Mouse (Mus musculus): ENCODE results near the gene Pank2. TPM values are rescaled to one million over a fixed set of nuclear protein-coding genes. Genes with fewer than 3 reads are reported as not detected.
A peak's percentile ranks its signal among the peaks of the same experiment; 100 is the strongest.
"Not testable (repeated sequence)": the region's sequence is repeated elsewhere in the genome, so short reads cannot be mapped to it uniquely, and the experiment has no call there.

The Pank2 gene
- total RNA-seq (2015; ENCODE audit: low replicate concordance) (40.0 and 69.2 TPM in 2 replicates), total RNA-seq (2017; ENCODE audit: low replicate concordance) (37.8 and 65.5 TPM in 2 replicates)

- ATAC-seq (replicated peaks; ENCODE audit: low FRiP score, poor library complexity, severe bottlenecking) = peak; percentile 94
Measured at GRCm38 (mm10) chr2:131262213-131262672, at the start of gene Pank2. Pank2 (plus strand) TSS chr2:131262495.

- peak; percentile 67 for ATAC-seq (replicated peaks; ENCODE audit: low FRiP score, poor library complexity, severe bottlenecking)
Measured at GRCm38 (mm10) chr2:131213773-131214172, 48.5 kb upstream of the Pank2 start.

GRCm38 (mm10) chr2:131215941-131216858, 46.1 kb upstream of the Pank2 start:
- ATAC-seq (replicated peaks; ENCODE audit: low FRiP score, poor library complexity, severe bottlenecking) = no peak

GRCm38 (mm10) chr2:131220030-131220429, 42.3 kb upstream of the Pank2 start:
- no peak for ATAC-seq (replicated peaks; ENCODE audit: low FRiP score, poor library complexity, severe bottlenecking)

- no peak for ATAC-seq (replicated peaks; ENCODE audit: low FRiP score, poor library complexity, severe bottlenecking)
Measured at GRCm38 (mm10) chr2:131221853-131222515, 40.3 kb upstream of the Pank2 start.

- peak; percentile 72 for ATAC-seq (replicated peaks; ENCODE audit: low FRiP score, poor library complexity, severe bottlenecking)
Measured at GRCm38 (mm10) chr2:131222562-131222961, 39.7 kb upstream of the Pank2 start.

GRCm38 (mm10) chr2:131223569-131223968, 38.7 kb upstream of the Pank2 start:
- peak; percentile 94 for ATAC-seq (replicated peaks; ENCODE audit: low FRiP score, poor library complexity, severe bottlenecking)

GRCm38 (mm10) chr2:131225178-131225577, 37.1 kb upstream of the Pank2 start:
- ATAC-seq (replicated peaks; ENCODE audit: low FRiP score, poor library complexity, severe bottlenecking) = no peak

- not testable (repeated sequence) for ATAC-seq (replicated peaks; ENCODE audit: low FRiP score, poor library complexity, severe bottlenecking)
Measured at GRCm38 (mm10) chr2:131226669-131227068, 35.6 kb upstream of the Pank2 start.

GRCm38 (mm10) chr2:131227243-131227642, 35.1 kb upstream of the Pank2 start:
- no peak for ATAC-seq (replicated peaks; ENCODE audit: low FRiP score, poor library complexity, severe bottlenecking)

GRCm38 (mm10) chr2:131232558-131232957, 29.7 kb upstream of the Pank2 start:
- peak; percentile 78 for ATAC-seq (replicated peaks; ENCODE audit: low FRiP score, poor library complexity, severe bottlenecking)

GRCm38 (mm10) chr2:131233307-131234126, 28.8 kb upstream of the Pank2 start, which contains the start of gene Mavs:
Mavs (plus strand) TSS chr2:131234063.
- ATAC-seq (replicated peaks; ENCODE audit: low FRiP score, poor library complexity, severe bottlenecking) = peak; percentile 91

GRCm38 (mm10) chr2:131234127-131234650, 28.1 kb upstream of the Pank2 start:
- ATAC-seq (replicated peaks; ENCODE audit: low FRiP score, poor library complexity, severe bottlenecking) = peak; percentile 58

GRCm38 (mm10) chr2:131234970-131235635, 27.2 kb upstream of the Pank2 start:
- ATAC-seq (replicated peaks; ENCODE audit: low FRiP score, poor library complexity, severe bottlenecking) = 0 out of 2 replicates have a peak, but pooled peaks have one; percentile 13

GRCm38 (mm10) chr2:131242180-131242579, 20.1 kb upstream of the Pank2 start:
- ATAC-seq (replicated peaks; ENCODE audit: low FRiP score, poor library complexity, severe bottlenecking) = no peak

GRCm38 (mm10) chr2:131242929-131243328, 19.4 kb upstream of the Pank2 start:
- ATAC-seq (replicated peaks; ENCODE audit: low FRiP score, poor library complexity, severe bottlenecking) = no peak

GRCm38 (mm10) chr2:131253681-131254328, 8.5 kb upstream of the Pank2 start:
- peak; percentile 94 for ATAC-seq (replicated peaks; ENCODE audit: low FRiP score, poor library complexity, severe bottlenecking)

GRCm38 (mm10) chr2:131254329-131254713, 8.0 kb upstream of the Pank2 start:
- peak; percentile 20; the same call in 1 of the 2 replicates for ATAC-seq (replicated peaks; ENCODE audit: low FRiP score, poor library complexity, severe bottlenecking)
